Mouse (Mus musculus): Measurements from ENCODE around the gene Raet1e. TPM values are rescaled to one million over a fixed set of nuclear protein-coding genes. Genes with fewer than 3 reads are reported as not detected.
"Not testable (repeated sequence)": the region's sequence is repeated elsewhere in the genome, so short reads cannot be mapped to it uniquely, and the experiment has no call there.

The Raet1e gene
- polyA plus RNA-seq, 1 experiment from 2014 or later, result 1.3 TPM

- H3K27ac ChIP-seq (replicated peaks; ENCODE audit: low read depth, low read length); H3K9me3 ChIP-seq (ENCODE audit: control insufficient read depth, low read length); H3K4me3 ChIP-seq (replicated peaks; ENCODE audit: low read depth, low read length); ATAC-seq (ENCODE audit: low FRiP score, low TSS enrichment); H3K9ac ChIP-seq (replicated peaks; ENCODE audit: low read length); H3K4me1 ChIP-seq (ENCODE audit: control insufficient read depth, insufficient read depth, low read length); H3K4me2 ChIP-seq (ENCODE audit: low read length); H3K36me3 ChIP-seq (ENCODE audit: control insufficient read depth, insufficient read depth, low read length): not testable (repeated sequence)
- peak; percentile 30 for DNase-seq
- WGBS, result under 1% methylated on average over 54 of the region's 55 CpGs
- H3K27me3 ChIP-seq (ENCODE audit: control insufficient read depth, insufficient read depth, low read length), result peaks cover 43% of the 10 kb centered on the region
Measured at GRCm38 (mm10) chr10:22151056-22151862, 7.1 kb upstream of the Raet1e start.

DNA sequence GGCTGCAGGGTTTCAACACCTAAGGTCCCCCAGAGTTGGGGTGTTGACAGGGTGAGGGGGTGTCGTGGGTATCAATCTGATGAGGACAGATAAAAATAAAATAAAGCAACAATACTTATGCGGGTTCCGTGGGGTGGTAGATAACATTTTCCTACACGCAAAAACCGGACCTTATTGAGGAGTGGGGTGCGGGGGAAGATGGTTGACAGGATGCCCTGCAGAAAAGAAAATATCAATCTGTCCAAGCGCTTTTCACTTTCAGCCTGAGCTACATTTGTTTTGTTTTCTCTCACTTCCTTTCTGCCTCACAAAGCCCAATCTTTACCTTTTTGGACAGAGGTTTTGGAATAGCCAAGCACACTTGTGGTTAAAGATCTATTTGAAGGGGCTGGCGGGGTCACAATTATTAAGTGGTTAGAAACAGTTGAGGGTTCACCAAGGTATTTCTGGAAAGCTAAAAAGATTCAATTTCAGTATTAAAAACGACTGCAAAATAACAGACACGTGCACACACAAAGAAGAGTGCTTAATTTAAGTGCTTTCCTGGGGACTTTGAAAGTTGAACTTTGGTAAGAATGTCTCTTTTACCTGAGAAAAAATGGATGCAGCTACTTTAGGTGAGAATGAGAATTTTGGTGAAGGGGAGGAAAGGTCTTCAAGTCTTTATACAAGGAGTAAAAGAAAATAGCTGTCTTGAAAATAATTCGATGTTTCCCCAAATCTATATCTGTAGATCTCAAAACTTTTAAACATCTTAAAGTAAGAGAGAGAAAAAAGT, 6.3 kb upstream of the Raet1e start:
- H3K9ac ChIP-seq (replicated peaks; ENCODE audit: low read length); H3K9me3 ChIP-seq (ENCODE audit: control insufficient read depth, low read length); H3K4me2 ChIP-seq (ENCODE audit: low read length); H3K27ac ChIP-seq (replicated peaks; ENCODE audit: low read depth, low read length); H3K36me3 ChIP-seq (ENCODE audit: control insufficient read depth, insufficient read depth, low read length); H3K4me3 ChIP-seq (replicated peaks; ENCODE audit: low read depth, low read length); H3K4me1 ChIP-seq (ENCODE audit: control insufficient read depth, insufficient read depth, low read length); ATAC-seq (ENCODE audit: low FRiP score, low TSS enrichment): not testable (repeated sequence)
- peak; percentile 38 for DNase-seq
- 3% methylated on average over 11 of the region's 11 CpGs for WGBS
- peaks cover 51% of the 10 kb centered on the region for H3K27me3 ChIP-seq (ENCODE audit: control insufficient read depth, insufficient read depth, low read length)

DNA sequence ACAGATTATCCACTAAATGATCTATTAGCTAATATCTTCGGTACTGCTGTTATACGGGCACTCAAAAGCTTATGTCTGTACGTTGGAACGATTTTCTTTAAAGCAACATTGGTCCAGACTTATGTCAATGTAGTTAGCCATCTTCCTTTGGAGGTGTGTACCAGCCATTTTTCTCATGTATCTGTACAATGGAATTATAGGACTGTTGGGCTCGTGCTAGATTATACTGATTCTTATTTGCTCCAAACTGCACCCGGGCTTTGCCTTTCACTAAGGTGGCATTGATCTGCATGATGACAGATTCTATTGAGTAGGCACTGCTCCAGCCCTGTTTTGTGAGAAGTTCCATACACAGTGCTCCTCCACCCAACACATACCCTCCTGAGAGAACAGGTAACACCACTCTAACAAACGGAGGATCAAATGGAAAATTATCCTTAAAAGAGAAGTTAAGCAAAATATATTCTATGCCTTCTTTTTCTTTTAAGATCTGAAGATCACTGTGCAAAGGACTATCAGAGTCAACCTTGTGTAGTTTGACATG, 5.2 kb upstream of the Raet1e start:
- peaks cover 54% of the 10 kb centered on the region for H3K27me3 ChIP-seq (ENCODE audit: control insufficient read depth, insufficient read depth, low read length)
- not testable (repeated sequence) for H3K4me2 ChIP-seq (ENCODE audit: low read length); ATAC-seq (ENCODE audit: low FRiP score, low TSS enrichment); H3K36me3 ChIP-seq (ENCODE audit: control insufficient read depth, insufficient read depth, low read length); H3K4me3 ChIP-seq (replicated peaks; ENCODE audit: low read depth, low read length); H3K4me1 ChIP-seq (ENCODE audit: control insufficient read depth, insufficient read depth, low read length); H3K27ac ChIP-seq (replicated peaks; ENCODE audit: low read depth, low read length); H3K9ac ChIP-seq (replicated peaks; ENCODE audit: low read length); H3K9me3 ChIP-seq (ENCODE audit: control insufficient read depth, low read length)
- DNase-seq, result peak; percentile 24
- 5% methylated on average over 6 of the region's 7 CpGs for WGBS

DNA sequence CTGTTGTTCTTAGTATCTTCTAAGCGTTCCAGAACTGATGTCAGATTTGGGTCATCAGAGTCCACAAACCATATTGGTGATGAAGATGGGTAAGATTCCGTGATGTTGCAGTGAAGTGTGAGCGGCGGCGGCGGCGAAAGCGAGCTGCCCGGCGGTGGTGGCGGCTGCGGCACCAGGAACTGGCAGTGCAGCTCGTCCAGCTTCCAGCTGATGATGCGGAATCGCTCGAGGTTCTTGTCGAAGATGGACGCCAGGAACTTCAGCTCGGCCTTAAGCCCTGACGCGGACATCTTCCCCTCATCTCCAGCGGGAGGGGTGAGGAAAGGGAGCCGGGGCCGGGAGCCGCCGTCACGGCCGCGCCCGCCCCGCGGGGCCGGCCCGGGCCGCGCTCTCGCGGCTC, 4.2 kb upstream of the Raet1e start:
- not testable (repeated sequence) for H3K27ac ChIP-seq (replicated peaks; ENCODE audit: low read depth, low read length); ATAC-seq (ENCODE audit: low FRiP score, low TSS enrichment); H3K36me3 ChIP-seq (ENCODE audit: control insufficient read depth, insufficient read depth, low read length); H3K9me3 ChIP-seq (ENCODE audit: control insufficient read depth, low read length); H3K9ac ChIP-seq (replicated peaks; ENCODE audit: low read length)
- Histone ChIP-seq H3K4me3 (replicated peaks; ENCODE audit: low read depth, low read length) (peak overlapping the region; percentile 27), H3K4me2 (ENCODE audit: low read length) (peak overlapping the region; percentile 54), H3K4me1 (ENCODE audit: control insufficient read depth, insufficient read depth, low read length) (peaks cover 11% of the 10 kb centered on the region), H3K27me3 (ENCODE audit: control insufficient read depth, insufficient read depth, low read length) (peaks cover 58% of the 10 kb centered on the region)
- DNase-seq, result peak; percentile 62
- WGBS, result under 1% methylated on average over 38 of the region's 38 CpGs

DNA sequence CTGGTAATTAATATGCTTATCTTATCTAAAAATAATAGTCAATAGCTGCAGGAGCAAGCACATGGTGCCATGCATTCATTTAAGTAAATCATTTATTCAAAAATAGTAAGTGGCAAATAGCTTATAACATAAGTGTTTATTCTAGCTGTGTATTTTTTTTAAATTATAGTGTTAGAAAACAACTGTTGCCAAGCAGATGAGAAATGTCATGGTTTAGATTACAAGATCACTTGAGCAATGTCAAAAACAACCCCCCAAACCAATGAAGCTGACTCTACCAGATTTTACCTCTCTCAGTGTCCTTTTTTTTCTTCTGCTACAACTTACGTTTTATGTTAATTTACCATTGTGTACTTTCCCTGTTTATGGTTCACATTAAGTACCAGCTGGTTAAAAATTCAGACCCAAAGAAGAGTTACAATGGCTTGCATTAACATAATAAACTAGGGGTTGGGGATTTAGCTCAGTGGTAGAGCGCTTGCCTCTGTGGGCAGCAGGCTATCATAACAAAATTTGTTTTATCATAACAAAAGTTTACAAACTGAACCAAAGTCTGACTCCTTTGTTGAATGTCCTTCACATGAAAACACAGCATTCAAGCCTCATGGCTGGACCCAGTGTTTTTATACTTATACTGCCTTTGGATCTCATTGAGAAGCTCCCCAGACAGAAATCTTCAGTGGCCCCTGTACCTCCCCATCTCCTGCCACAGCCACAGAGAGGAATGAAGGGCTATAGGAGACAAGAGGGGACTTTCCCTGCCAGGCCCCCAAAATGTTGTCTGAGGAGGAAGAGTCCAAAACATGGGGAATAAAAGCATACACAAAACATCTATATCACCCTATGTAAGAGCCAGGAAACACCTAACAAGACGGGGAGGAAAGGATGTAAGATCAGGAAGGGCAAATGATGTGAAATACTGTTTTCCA, 3.2 kb upstream of the Raet1e start:
- Histone ChIP-seq H3K27me3 (ENCODE audit: control insufficient read depth, insufficient read depth, low read length) (peaks cover 55% of the 10 kb centered on the region), H3K4me2 (ENCODE audit: low read length) (no peak overlapping the region), H3K9me3 (ENCODE audit: control insufficient read depth, low read length) (no peaks in the 10 kb centered on the region), H3K4me1 (ENCODE audit: control insufficient read depth, insufficient read depth, low read length) (peaks cover 11% of the 10 kb centered on the region), H3K27ac (replicated peaks; ENCODE audit: low read depth, low read length) (no peak overlapping the region), H3K36me3 (ENCODE audit: control insufficient read depth, insufficient read depth, low read length) (no peaks in the 10 kb centered on the region), H3K9ac (replicated peaks; ENCODE audit: low read length) (no peak overlapping the region), H3K4me3 (replicated peaks; ENCODE audit: low read depth, low read length) (no peak overlapping the region)
- 14% methylated on average over 3 of the region's 3 CpGs for WGBS
- DNase-seq, result peak; percentile 15
- ATAC-seq (ENCODE audit: low FRiP score, low TSS enrichment), result no peak

DNA sequence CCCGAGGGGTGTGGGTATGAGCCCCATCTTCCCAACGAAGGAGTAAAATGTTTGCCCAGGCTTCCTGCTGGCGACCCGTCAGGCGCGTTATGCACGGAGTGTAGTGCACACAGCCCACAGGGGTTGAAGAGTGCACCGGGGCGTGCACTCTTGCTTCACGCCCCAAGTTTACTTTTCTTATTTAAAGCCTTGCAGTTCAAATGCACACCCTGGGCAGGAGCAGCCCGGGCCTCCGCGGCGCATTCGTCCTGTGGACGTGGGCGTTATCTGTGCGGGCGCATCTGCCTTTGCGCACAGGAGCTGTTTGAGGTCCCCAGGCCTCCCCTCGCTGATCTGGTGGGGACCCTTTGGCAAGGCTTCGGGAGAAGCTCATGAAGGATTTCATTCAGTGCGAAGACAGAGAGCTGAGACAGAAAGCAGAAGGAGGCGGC, 777 bp downstream of the Raet1e start:
- no peak overlapping the region for H3K9ac ChIP-seq (replicated peaks; ENCODE audit: low read length)
- DNase-seq (peak; percentile 16), ATAC-seq (ENCODE audit: low FRiP score, low TSS enrichment) (no peak)
- H3K36me3 ChIP-seq (ENCODE audit: control insufficient read depth, insufficient read depth, low read length), result no peaks in the 10 kb centered on the region
- peaks cover 6% of the 10 kb centered on the region for H3K4me1 ChIP-seq (ENCODE audit: control insufficient read depth, insufficient read depth, low read length)
- no peak overlapping the region for H3K4me3 ChIP-seq (replicated peaks; ENCODE audit: low read depth, low read length)
- H3K27ac ChIP-seq (replicated peaks; ENCODE audit: low read depth, low read length), result no peak overlapping the region
- H3K27me3 ChIP-seq (ENCODE audit: control insufficient read depth, insufficient read depth, low read length), result peaks cover 45% of the 10 kb centered on the region
- no peaks in the 10 kb centered on the region for H3K9me3 ChIP-seq (ENCODE audit: control insufficient read depth, low read length)
- under 1% methylated on average over 24 of the region's 24 CpGs for WGBS
- peak overlapping the region; percentile 51; the same call in 1 of the 2 replicates for H3K4me2 ChIP-seq (ENCODE audit: low read length)

DNA sequence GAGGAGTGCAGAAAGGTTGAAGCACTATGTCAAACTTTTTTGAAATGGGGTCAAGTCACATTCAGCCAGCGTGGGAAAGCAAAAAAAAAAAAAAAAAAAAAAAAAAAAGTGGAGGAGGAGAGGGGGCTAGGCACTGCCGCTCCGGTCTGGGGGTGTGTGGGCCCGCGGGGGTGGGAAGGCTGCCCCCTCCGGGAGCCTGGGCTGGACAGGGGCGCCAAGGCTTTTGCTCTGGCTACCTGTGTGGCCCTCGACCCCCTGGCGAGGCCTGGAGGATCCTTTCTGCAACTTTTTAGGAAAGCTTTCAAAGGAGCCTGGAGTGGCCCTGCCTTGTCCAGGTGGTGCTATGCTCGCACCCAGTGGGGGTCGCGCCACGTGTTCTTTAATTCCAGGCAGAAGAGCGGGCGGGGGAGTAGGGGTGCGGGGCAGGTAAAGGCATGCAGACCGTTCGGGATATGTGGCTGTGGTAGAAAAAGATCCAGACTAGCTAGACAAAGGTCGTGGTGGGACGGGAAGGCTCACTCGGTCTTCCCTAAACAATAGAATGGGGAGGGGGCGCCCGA, 1.3 kb downstream of the Raet1e start:
- Histone ChIP-seq H3K4me3 (replicated peaks; ENCODE audit: low read depth, low read length) (no peak overlapping the region), H3K27ac (replicated peaks; ENCODE audit: low read depth, low read length) (no peak overlapping the region), H3K4me2 (ENCODE audit: low read length) (no peak overlapping the region), H3K36me3 (ENCODE audit: control insufficient read depth, insufficient read depth, low read length) (no peaks in the 10 kb centered on the region), H3K4me1 (ENCODE audit: control insufficient read depth, insufficient read depth, low read length) (peaks cover 4% of the 10 kb centered on the region), H3K9ac (replicated peaks; ENCODE audit: low read length) (no peak overlapping the region), H3K9me3 (ENCODE audit: control insufficient read depth, low read length) (no peaks in the 10 kb centered on the region), H3K27me3 (ENCODE audit: control insufficient read depth, insufficient read depth, low read length) (peaks cover 45% of the 10 kb centered on the region)
- ATAC-seq (ENCODE audit: low FRiP score, low TSS enrichment), result no peak; the same call in 1 of the 2 replicates
- DNase-seq, result no peak
- 2% methylated on average over 23 of the region's 23 CpGs for WGBS

- not testable (repeated sequence) for H3K4me1 ChIP-seq (ENCODE audit: control insufficient read depth, insufficient read depth, low read length); DNase-seq; H3K36me3 ChIP-seq (ENCODE audit: control insufficient read depth, insufficient read depth, low read length); H3K4me3 ChIP-seq (replicated peaks; ENCODE audit: low read depth, low read length); H3K9ac ChIP-seq (replicated peaks; ENCODE audit: low read length); H3K27ac ChIP-seq (replicated peaks; ENCODE audit: low read depth, low read length); H3K9me3 ChIP-seq (ENCODE audit: control insufficient read depth, low read length); ATAC-seq (ENCODE audit: low FRiP score, low TSS enrichment)
- peaks cover 20% of the 10 kb centered on the region for H3K27me3 ChIP-seq (ENCODE audit: control insufficient read depth, insufficient read depth, low read length)
- 11% methylated on average over 9 of the region's 9 CpGs for WGBS
- H3K4me2 ChIP-seq (ENCODE audit: low read length), result peak overlapping the region; percentile 39
Measured at GRCm38 (mm10) chr10:22163279-22163678, 4.9 kb downstream of the Raet1e start.

Data from midbrain, embryonic 14.5 days (tissue).